Mouse (Mus musculus) heart, embryonic 10.5 days (tissue): ENCODE measurements around the gene Vmn1r34. TPM values are rescaled to one million over a fixed set of nuclear protein-coding genes. Genes with fewer than 3 reads are reported as not detected.
"Not testable (repeated sequence)": the region's sequence is repeated elsewhere in the genome, so short reads cannot be mapped to it uniquely, and the experiment has no call there.

Source experiments
- DNase-seq: peaks from one replicate; pipeline ENCODE4 v3.0.0-alpha.2; 2017; ENCODE audit warnings: low spot score
- H3K27ac ChIP-seq: fragments of 300-500 bp; sonication (generic); 2 replicates; pipeline ENCODE4 v1.5.1; 2016; ENCODE audit warnings: mild to moderate bottlenecking
- H3K27me3 ChIP-seq: fragments of 300-500 bp; sonication (generic); 2 replicates; pipeline ENCODE4 v1.6.1; 2016; ENCODE audit warnings: mild to moderate bottlenecking; ENCODE audit not compliant: poor library complexity, insufficient read depth, severe bottlenecking
- H3K36me3 ChIP-seq: fragments of 300-500 bp; sonication (generic); 2 replicates; pipeline ENCODE4 v1.6.1; 2016; ENCODE audit warnings: mild to moderate bottlenecking, moderate library complexity
- H3K4me1 ChIP-seq: fragments of 300-500 bp; sonication (generic); 2 replicates; pipeline ENCODE4 v1.6.1; 2016; ENCODE audit warnings: mild to moderate bottlenecking
- H3K4me3 ChIP-seq: fragments of 300-500 bp; sonication (generic); 2 replicates; pipeline ENCODE4 v1.5.1; 2016; ENCODE audit warnings: mild to moderate bottlenecking, moderate library complexity
- H3K9me3 ChIP-seq: fragments of 300-500 bp; sonication (generic); 2 replicates; pipeline ENCODE4 v1.6.1; 2016; ENCODE audit warnings: mild to moderate bottlenecking, moderate library complexity
- WGBS: fragments of 180-500 bp; shearing (Covaris S2); methylation state at CpG from one replicate; pipeline ENCODE4 v1.1.7; 2016; 5-methylcytosine and 5-hydroxymethylcytosine counted together
- polyA plus RNA-seq: library from polyadenylated mRNA; unstranded; fragments of >200 nt; fragmentation: Nextera tagmentation; extraction: Ambion mirVana; gene quantifications from 2 replicates; pipeline ENCODE4 v1.2.1, GENCODE M21; 2016

Vmn1r34 gene
- not detected in 2 replicates for polyA plus RNA-seq

- no peak within 1 kb of the TSS for H3K4me3 ChIP-seq
- DNase-seq: no peak
- H3K27me3 ChIP-seq: no peaks in the 10 kb centered on the region
- H3K36me3 ChIP-seq: no peaks in the 10 kb centered on the region
- WGBS: 76% methylated on average over 1 of the region's 1 CpGs
- no peaks in the 10 kb centered on the region for H3K4me1 ChIP-seq
- H3K27ac ChIP-seq: no peak within 1 kb of the TSS
- H3K9me3 ChIP-seq: no peaks in the 10 kb centered on the region
Observed at GRCm38 (mm10) chr6:66643779-66644178, at the start of gene Vmn1r34. Gene Vmn1r34, minus strand, starts transcription at chr6:66643879.

- WGBS: 78% methylated on average over 3 of the region's 3 CpGs
- DNase-seq: no peak
- Histone ChIP-seq H3K36me3 (no peaks in the 10 kb centered on the region), H3K27ac (no peak within 1 kb of the TSS), H3K4me3 (no peak within 1 kb of the TSS), H3K27me3 (no peaks in the 10 kb centered on the region), H3K4me1 (no peaks in the 10 kb centered on the region), H3K9me3 (no peaks in the 10 kb centered on the region)
Observed at GRCm38 (mm10) chr6:66685806-66686205, 42.1 kb upstream of the Vmn1r34 start, which contains the start of gene Vmn1r35. Gene Vmn1r35, minus strand, starts transcription at chr6:66685906.

- H3K27me3 ChIP-seq, DNase-seq, H3K27ac ChIP-seq, H3K36me3 ChIP-seq, H3K4me3 ChIP-seq, H3K4me1 ChIP-seq, H3K9me3 ChIP-seq: not testable (repeated sequence)
Observed at GRCm38 (mm10) chr6:66618182-66618581, 25.5 kb downstream of the Vmn1r34 start, which contains the start of gene Vmn1r33. Gene Vmn1r33, minus strand, starts transcription at chr6:66618282.

GRCm38 (mm10) chr6:66595804-66596203 is 47.9 kb downstream of the Vmn1r34 start:
- no peak for DNase-seq
- H3K9me3 ChIP-seq: no peaks in the 10 kb centered on the region

More at GRCm38 (mm10) chr6:66595804-66596203, 47.9 kb downstream of the Vmn1r34 start:
- H3K4me1 ChIP-seq: no peaks in the 10 kb centered on the region
- no peaks in the 10 kb centered on the region for H3K36me3 ChIP-seq
- no peak overlapping the region for H3K27ac ChIP-seq
- no peaks in the 10 kb centered on the region for H3K27me3 ChIP-seq
- no peak overlapping the region for H3K4me3 ChIP-seq

Other genes starting within 250 kb of the Vmn1r34 start
- gene Mad2l1, start 108.5 kb downstream of the Vmn1r34 start, polyA plus RNA-seq: 88.9 and 115 TPM in 2 replicates
- 0.13 TPM in 1 of 2 replicates, not detected in the other for gene Vmn1r32, start 83.8 kb downstream of the Vmn1r34 start, polyA plus RNA-seq
- not detected in 2 replicates for gene Vmn1r33, start 25.6 kb downstream of the Vmn1r34 start, polyA plus RNA-seq
- gene Vmn1r35, start 42.0 kb upstream of the Vmn1r34 start, polyA plus RNA-seq: not detected in 2 replicates
- gene Vmn1r36, start 75.3 kb upstream of the Vmn1r34 start, polyA plus RNA-seq: not detected in 2 replicates
- not detected in 2 replicates for gene Vmn1r37, start 85.5 kb upstream of the Vmn1r34 start, polyA plus RNA-seq
- gene Vmn1r38, start 138.7 kb upstream of the Vmn1r34 start, polyA plus RNA-seq: not detected in 2 replicates
- not detected in 2 replicates for gene Vmn1r39, start 166.7 kb upstream of the Vmn1r34 start, polyA plus RNA-seq